Mouse (Mus musculus) 3134 (cell line): Measurements from ENCODE around the gene Hoxc9.

Source experiments
- DNase-seq: peaks from one replicate; pipeline ENCODE4 v3.0.0-alpha.2; 2011; ENCODE audit warnings: low spot score; ENCODE audit not compliant: insufficient read length; ENCODE audit errors: extremely low read depth

The Hoxc9 gene

DNA sequence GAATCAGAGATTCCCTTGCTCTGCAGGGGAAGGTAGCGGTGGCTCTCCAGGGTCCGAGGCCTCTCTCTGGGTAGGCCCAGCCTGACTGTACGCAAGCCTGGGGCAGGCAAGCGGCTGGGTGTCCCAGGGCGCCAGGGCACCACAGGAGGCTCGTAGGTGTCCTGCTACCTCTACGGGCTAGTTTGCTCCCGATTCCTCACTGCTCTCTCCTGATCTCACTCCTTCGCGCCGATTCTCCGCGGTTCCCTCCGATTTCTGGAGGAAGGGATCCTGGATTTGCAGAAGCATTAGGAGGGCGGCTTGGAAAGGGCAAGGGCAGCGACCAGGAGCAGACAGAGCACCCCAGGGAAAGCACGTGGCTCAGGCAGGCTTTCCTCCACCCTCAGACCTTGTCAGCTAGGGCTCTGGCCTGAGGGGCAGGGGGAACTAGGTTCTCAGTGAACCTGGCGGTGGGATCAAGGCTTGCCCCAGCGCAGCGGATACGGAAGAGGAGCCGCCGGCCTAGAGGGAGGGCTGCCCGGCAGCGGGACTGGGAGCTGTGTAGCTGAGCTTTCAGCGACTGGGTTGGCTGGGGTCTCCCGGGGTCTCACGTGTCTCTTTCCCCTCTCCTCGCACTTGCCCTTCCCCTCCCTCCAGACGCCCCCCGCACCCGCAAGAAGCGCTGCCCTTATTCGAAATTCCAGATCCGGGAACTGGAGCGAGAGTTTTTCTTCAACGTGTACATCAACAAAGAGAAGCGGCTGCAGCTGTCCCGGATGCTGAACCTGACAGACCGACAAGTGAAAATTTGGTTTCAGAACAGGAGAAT is 20.2 kb upstream of the Hoxc9 start:
- peak; percentile 80 for DNase-seq

DNA sequence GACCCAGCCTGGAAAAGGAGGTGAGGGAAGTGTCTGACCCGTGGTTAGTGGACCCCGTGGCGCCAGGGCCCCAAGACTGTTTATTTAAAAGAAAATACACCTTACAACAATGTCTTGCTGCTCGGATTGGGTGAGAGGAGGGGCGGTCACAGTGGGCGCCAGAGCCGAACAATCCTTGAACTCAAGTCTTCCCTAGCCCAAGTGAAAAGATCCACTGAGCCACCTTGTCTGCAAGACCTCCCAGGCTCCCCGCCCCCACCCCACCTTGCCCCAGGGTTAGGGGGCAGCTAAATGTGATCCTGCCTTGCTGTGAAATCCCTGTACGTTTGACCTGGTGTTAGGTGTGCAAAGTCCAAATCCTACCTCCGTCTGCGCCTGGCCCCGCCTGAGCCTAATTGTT is 19.3 kb upstream of the Hoxc9 start:
- DNase-seq, result no peak

DNA sequence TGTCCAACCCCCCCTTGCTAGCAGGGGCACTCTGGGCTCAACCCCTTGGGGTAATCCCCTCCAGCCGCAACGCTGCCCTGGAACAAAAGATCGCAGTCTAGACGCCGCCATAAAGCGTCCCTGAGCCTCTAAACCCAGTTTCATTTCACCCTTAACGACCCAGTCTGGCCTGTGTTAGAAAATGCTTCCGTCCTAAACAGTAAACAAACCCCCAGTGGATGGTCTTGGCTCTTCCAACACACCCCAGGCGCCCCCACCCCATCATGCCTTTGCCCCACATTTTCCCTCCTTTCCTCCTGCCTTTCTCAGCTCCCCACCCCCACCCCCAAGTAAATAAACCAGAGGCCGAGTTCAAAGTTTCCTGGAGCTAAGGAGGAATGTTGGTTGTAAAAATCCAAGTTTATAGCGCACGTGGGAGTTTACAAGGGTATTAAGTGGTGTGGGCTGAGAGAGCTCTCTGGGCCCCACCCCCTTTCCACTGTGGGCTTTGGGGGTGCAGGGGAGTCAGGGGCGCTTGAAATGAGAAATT is 16.5 kb upstream of the Hoxc9 start:
- no peak for DNase-seq

DNA sequence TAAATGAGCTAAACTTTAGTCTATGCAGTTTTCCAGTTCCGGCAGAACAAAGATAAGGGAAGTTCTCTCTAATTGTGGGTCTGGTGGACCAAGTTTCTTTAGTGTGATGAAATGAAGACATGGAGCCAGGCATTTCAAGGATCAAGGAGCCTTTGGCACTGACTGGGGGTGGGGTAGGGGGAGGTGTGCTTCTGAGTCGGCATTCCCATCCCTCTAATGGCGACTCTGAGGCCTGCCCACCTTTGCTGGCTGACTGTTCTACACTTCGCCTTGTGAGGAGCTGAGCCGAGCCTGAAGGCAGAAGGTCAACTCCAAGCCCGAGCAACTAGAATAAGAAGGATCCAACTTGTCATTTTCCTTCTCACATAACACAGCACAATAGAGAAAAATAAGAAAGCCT is 14.5 kb upstream of the Hoxc9 start:
- peak; percentile 51 for DNase-seq

DNA sequence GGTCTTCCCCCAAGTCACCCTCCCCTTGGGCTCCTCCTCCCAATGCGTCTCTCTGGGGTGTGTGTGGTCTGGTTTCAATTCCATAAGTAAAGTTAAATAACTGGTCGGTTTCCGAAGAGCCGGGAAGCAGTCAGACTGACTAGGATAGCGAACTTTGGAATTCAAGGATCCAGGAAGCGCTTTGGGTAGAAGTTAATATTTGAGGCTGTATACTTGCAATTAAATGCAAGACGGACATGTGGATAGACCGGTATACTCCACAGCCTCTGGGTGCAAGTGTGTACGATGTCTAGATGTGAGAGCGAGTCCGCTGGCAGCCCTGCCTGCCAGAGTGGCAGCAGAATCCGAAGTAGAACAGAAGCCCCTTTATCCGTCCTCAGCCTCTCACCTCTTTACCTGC is 13.7 kb upstream of the Hoxc9 start:
- peak; percentile 51 for DNase-seq

DNA sequence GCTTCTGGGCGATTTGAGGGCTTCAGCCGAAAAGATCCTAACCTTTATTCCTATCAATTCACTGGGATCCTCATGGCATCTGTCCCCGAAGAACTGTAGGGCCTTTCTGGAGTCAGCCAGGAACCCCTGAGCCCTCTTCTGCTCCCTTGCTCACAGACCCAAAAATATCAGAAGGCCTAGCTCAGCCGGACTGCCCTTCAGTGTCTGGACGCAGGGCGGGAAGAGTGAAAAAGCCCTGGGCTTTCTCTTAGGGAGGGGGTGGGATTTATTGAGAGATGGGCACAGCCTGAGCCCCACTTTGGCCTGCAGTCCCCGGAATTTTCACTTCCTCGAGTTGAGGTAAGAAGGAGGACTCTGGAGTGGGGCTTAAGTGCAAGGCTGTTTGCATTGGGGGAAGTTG is 13.0 kb upstream of the Hoxc9 start:
- DNase-seq, result no peak

DNA sequence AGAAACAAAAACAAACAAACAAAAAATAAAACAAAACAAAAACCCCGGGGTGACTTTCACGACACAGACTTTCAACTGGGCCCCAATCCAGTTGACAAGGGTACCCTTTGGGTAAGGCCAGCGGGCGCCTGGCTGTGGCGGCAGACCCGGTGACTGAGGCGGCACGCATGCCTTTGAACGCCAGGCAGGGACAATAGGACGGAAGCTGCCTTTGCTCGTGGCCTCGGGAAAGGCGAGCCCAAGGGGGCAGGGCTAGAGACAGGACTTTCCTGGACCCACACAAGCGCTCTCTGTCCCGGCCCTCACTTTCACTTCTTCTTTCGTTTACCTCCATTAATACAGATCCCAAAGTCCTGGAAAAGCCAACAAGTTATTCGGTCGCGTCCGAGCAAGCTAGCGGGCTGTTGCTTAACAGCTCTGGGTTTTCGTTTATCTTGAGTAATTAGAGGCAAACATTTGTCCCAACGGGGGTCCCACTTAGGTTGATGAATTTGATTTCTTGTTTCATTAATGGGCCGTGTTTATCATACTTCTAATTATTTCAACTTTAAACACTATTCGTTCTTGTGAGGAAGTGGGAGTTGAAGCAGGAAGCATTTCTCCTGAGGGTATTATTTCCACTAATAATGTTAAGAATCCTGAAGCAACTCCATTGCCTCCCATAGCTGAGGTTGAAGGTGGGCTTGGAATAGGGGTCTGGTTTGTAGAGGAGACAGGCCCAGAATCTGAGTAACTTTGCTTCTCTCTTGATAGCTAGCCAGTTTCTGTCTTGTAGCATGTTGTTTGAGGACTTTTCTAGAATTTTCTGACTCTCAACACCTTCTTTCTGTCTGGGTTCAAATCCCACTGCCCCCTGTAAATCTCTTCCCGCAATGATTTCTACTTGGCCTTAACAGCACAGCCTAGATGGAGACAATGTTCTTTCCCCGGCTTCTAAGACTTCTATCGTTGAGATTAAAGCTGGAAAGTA is 12.3 kb upstream of the Hoxc9 start:
- DNase-seq, result peak; percentile 82

DNA sequence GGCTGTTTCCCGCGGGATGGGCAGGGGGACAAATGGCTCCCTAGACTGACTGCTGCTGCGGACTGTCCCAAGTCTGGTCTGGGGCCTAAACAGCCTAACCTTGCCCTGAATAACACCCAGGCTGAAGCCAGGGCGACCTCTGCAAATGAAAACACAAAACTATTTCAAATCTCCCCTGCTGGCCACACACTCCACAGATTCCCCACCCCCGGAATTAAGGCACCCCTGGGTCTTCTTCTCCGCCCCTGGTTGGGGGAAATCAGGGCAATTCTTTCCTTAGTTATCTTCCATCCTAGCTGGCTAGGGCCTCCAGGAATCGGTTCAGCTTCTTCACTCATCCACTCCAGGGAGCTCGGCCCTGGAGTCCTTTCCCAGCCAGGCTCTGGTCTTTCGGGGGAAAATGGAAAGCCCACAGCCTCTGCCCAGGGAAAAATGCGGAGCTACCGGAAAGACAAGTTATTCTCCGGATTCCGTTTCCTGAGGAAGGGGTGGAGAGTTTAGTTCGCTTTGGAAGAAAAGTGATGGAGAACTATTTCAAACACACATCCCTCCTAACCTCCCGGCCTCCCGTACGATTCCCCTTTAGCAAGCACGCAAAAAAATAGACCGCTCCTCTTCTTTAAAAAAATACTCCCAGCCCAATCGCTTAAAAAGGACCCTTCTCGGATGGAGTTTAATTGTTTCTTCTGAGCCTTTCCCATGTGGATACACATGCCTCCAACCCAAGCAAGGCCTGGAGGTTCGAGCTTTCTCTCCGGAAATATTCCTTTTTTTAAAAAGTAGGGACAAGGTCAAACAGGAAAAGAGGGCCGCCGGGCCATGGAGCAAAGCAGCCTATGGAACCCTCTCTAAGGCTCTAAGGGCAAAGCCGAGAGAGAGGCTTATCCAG is 11.0 kb upstream of the Hoxc9 start:
- DNase-seq, result no peak

DNA sequence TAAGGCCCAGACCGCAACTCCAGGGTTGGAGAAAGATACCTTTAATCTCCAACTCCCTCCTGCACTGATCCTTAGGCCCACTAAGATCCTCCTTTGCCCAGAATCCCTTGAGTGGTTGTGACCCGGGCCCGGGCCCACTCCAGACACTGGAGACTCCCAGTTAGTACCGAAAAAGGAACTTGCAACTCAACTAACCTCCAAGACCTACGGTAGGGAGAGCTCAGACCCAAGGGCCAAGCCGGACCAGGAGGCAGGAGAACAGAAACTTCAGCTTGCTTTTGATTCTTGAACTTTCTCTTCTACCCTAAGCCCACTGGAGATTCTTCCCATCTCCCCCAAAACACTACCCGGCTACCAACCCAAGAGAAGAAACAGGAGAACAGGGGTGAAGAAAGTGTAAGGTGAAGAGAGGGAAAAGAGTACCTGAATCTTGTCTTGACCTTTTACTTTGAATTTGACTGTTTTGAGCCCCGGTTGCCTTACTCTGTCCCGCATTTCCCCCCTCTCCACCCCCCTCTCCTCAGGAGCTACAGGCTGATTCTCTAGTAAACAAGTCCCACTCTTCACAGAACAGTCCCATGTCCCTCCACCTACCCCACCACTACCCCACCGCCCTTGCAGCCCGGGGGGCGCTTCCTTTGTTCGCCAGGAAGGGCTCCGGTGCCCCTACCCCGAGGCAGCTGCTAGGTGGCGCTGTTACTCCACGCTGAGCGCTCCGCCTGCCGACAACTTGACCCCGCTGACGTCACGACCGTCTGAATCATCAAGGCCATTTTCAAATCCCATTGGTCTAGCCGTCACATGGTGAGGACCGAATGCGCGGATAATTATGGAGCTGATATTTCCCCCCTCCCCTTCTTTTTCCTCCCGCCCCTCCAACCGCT is 10.1 kb upstream of the Hoxc9 start:
- no peak for DNase-seq

DNA sequence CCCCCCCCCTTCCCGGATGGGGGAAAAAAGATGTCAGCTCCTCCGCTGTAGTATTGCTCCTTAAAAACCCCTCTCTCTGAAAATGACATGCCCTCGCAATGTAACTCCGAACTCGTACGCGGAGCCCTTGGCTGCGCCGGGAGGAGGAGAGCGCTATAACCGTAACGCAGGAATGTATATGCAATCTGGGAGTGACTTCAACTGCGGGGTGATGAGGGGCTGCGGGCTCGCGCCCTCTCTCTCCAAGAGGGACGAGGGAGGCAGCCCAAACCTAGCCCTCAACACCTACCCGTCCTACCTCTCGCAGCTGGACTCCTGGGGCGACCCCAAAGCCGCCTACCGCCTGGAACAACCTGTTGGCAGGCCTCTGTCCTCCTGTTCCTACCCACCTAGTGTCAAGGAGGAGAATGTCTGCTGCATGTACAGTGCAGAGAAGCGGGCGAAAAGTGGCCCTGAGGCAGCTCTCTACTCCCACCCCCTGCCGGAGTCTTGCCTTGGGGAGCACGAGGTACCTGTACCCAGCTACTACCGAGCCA is 9.4 kb upstream of the Hoxc9 start, which contains the start of gene Hoxc10:
Gene Hoxc10, plus strand, starts transcription at position 21 of the 536 bp plus-strand sequence.
- no peak for DNase-seq

DNA sequence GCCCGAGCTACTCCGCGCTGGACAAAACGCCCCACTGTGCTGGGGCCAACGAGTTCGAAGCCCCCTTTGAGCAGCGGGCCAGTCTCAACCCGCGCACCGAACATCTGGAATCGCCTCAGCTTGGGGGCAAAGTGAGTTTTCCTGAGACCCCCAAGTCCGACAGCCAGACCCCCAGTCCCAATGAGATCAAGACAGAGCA is 9.0 kb upstream of the Hoxc9 start, which contains the start of gene Hoxc5:
Gene Hoxc5, plus strand, starts transcription at position 132 of the 199 bp plus-strand sequence.
- no peak for DNase-seq

DNA sequence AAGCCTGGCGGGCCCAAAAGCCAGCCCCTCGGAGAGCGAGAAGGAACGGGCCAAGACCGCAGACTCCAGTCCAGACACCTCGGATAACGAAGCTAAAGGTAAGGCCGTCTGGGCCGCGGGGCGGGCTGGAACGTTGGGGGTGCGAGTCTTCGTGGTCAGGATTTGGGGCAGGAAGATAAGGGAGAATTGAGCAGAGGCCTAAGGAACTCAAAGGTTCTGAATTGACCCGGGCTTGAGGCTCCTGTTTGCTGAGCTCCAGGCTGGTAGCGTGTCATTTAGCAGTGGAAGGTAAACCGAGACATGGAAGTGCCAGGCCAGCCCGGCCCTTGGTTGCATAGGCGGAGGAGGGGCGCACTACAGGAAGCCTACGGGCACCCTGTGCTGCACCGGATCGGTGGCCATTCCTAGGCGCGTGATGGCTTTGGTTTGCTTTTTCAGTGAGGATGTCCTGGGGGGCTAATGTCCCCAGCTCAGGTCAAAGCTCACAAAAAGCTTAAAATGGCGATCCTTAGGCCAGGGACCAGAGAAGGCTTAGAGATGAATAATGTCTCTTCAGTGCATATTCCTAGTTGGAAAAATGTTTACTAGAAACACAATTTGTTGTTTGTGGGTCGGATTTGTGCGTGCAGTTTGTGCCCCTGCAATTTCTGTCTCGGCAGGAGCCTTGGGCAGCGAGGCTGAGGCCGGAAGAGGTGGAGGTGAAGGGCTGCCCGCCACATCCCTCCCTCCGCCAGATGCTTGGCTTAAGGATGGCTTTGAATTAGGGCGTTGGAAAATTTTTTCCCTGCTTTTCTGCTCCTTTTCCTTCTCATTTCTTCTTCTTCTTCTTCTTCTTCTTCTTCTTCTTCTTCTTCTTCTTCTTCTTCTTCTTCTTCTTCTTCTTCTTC is 8.5 kb upstream of the Hoxc9 start:
- no peak for DNase-seq

DNA sequence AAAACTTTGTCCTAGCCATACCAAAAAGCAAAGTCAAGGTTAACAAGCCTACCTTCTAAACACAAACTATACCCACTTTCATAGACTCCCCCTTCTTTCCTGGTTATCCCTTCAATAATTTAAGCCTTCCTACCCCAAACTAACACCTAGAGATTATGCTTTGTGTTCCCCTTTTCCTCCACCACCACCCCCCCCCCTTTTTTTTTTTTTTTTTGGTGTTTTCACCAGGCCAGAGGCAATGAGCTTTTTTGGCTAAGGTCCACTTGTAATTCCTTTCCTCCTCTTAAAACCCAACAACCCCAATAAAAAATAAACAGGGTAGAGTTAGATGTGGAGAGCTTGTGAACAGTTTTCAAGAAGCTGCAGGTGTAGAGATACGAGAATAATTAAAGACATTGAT is 6.9 kb upstream of the Hoxc9 start:
- DNase-seq, result no peak

DNA sequence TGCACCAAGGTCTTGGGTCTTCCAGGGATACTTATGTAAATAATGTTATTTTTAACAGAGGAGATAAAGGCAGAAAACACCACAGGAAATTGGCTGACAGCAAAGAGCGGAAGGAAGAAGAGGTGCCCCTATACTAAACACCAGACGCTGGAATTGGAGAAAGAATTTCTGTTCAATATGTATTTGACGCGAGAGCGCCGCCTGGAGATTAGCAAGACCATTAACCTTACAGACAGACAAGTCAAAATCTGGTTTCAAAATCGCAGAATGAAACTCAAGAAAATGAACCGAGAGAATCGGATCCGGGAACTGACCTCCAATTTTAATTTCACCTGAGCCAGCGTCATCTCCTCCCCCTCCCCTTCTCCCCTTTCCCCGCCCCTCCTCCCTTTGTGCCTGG is 5.5 kb upstream of the Hoxc9 start:
- no peak for DNase-seq

DNA sequence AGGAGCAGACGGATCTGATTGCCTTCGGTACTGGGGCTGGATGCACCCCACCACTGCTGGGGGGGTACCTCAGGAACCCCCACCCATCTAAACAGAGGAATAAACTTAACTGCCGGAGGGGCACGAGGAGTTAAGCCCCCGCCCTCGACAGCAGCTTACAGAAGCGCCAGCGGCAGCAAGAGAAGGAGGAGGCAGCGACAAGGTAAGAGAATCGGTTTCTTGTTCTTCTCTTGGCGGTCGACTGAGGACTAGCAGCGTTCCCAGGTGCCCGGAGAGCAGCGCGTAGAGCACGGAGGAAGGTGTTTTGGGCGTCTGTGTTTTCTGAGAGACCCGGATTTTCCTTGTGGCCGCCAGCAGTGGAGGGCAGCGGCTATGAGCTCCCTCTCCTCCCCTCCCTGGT is 4.0 kb upstream of the Hoxc9 start:
- no peak for DNase-seq

DNA sequence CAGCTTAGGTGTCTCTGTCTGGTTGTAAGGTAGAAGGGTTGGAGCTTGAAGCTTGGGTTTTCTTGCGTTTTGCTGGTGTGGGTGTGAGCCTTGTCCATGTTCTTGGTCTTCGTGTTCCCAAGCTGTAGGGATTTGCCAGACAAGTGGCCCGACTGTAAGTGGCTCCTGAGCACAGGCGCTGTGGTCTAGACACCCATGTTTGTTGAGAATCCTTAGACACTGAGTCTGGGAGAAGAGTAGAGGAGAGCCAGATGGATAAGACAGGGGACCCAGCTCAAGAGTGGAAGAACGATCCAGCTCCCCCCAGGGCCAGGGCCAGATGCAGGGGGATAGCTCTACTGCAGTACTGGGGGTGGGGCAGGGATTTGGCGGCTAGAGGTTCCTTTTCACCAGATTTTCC is 3.5 kb upstream of the Hoxc9 start:
- DNase-seq, result no peak

DNA sequence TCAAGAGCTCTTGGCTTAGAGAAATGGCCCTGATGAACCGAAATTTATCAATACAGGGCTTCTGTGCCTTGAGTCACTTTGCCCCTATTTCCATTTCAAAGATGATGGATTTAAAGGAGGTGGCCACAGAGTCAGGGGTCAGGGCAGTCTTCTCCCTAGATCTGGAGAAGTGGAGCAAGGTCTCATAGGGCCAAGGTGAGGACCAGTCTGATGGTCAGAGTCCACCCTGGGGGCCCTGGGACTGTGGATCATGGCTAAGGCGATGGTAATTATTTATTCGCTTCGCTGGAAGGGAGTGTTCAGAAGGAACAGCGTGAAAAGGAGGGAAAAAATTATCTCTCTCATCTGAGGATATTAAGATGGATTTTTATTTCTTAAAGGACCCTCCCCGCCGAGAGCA is 1.2 kb upstream of the Hoxc9 start:
- no peak for DNase-seq

DNA sequence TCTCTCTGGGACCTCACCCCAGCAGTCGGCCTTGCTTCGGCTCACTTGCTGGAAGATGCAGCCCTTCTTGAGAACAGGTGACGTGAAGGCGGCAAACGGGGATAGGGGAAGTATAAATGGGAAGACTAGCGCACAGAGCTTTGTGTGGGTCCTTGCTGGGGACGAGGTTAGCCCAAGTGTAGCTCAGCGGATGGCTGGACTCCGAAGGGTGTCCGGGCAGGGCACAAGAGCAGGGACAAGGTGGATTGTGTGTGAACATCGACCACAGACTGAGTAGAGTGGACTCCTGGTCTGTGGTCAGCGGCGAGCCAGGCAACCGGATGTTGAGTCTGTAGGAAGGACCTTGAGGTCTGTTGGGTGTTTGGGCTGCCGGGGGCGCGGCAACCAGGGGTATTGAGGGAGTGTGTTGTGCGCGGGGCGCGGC is 539 bp upstream of the Hoxc9 start:
- peak; percentile 58 for DNase-seq
